Mouse (Mus musculus): ENCODE measurements around the gene Rbsn.

DNA sequence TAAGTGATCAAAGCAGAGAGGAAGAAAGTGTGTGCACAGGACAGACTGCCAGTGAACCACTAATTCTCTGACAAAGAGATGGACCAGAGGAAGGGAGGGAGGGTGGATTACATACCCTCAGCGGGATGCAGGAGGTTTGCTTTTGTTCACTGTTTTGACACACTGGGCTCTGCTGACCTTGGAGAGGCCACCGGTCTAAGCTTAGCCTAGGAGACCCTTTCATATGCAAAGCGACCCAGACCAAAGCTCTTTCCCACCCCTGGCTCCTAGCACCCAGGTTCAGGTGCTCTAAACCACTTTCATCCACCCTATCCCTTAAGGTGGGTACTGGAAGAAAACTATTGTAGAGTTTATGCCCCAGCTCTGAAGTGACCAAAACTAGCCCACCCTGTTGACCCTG lies 31.6 kb upstream of the Rbsn start:
- TF ChIP-seq CTCF (IDR thresholded peaks at IDR 0.05; ENCODE audit: low read depth) = no peak
- TF ChIP-seq EP300 (IDR thresholded peaks at IDR 0.05; ENCODE audit: low read depth) = no peak

Measured in heart, postnatal 0 days (tissue).